Mouse (Mus musculus): ENCODE results near the gene Vmn1r173.
"Not testable (repeated sequence)": the region's sequence is repeated elsewhere in the genome, so short reads cannot be mapped to it uniquely, and the experiment has no call there.

The Vmn1r173 gene

DNA sequence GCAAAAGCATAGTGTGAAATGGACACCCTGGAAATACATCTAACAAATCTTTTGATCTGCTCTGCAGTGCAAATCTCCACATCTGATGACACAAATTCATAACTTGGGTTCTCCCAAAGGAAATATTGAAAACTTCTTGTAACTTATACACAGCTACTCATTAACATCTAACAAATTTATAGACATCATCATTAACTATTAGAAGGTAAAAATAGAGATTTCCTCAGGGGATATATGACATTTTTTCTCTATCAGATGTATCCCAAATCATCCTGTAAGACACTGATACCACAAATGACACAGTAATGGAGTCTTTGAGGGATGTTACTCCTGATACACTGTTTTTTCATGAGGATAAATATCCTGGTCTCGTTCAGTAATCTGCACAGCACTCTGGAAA, at the start of gene Vmn1r173:
Vmn1r173 (plus strand) TSS at position 301 of the 400 bp plus-strand sequence.
- not testable (repeated sequence) for DNase-seq (ENCODE audit: low spot score)

DNA sequence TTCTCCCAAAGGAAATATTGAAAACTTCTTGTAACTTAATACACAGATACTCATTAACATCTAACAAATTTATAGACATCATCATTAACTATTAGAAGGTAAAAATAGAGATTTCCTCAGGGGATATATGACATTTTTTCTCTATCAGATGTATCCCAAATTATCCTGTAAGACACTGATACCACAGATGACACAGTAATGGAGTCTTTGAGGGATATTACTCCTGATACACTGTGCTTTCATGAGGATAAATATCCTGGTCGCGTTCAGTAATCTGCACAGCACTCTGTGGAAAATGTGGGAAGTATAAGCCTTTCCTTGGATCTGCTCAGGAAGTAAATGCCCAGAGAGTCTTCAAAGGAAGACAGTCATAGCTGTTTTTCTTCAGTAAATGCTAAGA, 42.5 kb upstream of the Vmn1r173 start, which contains the start of gene Vmn1r172:
Vmn1r172 (plus strand) TSS at position 301 of the 400 bp plus-strand sequence.
- no peak for DNase-seq (ENCODE audit: low spot score)

DNA sequence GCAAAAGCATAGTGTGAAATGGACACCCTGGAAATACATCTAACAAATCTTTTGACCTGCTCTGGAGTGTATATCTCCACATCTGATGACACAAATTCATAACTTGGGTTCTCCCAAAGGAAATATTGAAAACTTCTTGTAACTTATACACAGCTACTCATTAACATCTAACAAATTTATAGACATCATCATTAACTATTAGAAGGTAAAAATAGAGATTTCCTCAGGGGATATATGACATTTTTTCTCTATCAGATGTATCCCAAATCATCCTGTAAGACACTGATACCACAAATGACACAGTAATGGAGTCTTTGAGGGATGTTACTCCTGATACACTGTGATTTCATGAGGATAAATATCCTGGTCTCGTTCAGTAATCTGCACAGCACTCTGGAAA, 51.5 kb downstream of the Vmn1r173 start, which contains the start of gene Vmn1r174:
Vmn1r174 (plus strand) TSS at position 301 of the 400 bp plus-strand sequence.
- DNase-seq (ENCODE audit: low spot score): not testable (repeated sequence)

Measured in T-cell, adult 2 months (primary cell).